Mouse (Mus musculus): ENCODE results near the gene Gamt. TPM values are rescaled to one million over a fixed set of nuclear protein-coding genes. Genes with fewer than 3 reads are reported as not detected.

Gamt gene
- polyA plus RNA-seq, 1 experiment from 2014 or later: 33.6 TPM

DNA sequence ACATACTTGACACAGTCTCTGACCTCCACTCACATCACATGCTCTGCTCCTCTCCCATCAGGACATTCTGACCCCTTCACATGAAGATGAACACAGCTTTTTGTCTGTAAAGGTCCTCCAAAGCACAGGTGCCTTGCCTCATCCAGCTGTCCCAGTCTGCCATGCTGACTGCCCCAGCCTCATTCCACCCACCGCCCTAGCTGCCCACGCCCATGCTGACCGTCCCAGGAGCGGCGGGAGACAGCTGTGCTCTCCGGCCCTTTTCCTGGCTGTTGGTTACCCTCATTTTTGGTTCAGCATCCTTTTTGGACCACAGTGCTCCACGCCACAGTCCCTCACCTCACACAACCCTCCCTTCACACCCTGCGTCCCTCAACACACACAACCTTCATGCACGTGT lies 17.6 kb upstream of the Gamt start:
- no peak overlapping the region for H3K4me3 ChIP-seq (ENCODE audit: low read length)
- H3K36me3 ChIP-seq (ENCODE audit: control insufficient read depth, insufficient read depth, low read length): peaks cover 92% of the 10 kb centered on the region
- no peak overlapping the region for H3K27ac ChIP-seq (ENCODE audit: low read depth, low read length)
- no peak overlapping the region for H3K4me2 ChIP-seq (replicated peaks; ENCODE audit: low read depth, low read length)
- no peak for ATAC-seq (ENCODE audit: low FRiP score, low TSS enrichment)
- no peak overlapping the region for H3K9ac ChIP-seq (ENCODE audit: low read depth, low read length)
- 92% methylated on average over 9 of the region's 9 CpGs for WGBS
- H3K4me1 ChIP-seq (ENCODE audit: control insufficient read depth, insufficient read depth, low read length): no peaks in the 10 kb centered on the region
- H3K27me3 ChIP-seq (ENCODE audit: control insufficient read depth, insufficient read depth, low read length): no peaks in the 10 kb centered on the region
- no peaks in the 10 kb centered on the region for H3K9me3 ChIP-seq (ENCODE audit: control insufficient read depth, low read length)

DNA sequence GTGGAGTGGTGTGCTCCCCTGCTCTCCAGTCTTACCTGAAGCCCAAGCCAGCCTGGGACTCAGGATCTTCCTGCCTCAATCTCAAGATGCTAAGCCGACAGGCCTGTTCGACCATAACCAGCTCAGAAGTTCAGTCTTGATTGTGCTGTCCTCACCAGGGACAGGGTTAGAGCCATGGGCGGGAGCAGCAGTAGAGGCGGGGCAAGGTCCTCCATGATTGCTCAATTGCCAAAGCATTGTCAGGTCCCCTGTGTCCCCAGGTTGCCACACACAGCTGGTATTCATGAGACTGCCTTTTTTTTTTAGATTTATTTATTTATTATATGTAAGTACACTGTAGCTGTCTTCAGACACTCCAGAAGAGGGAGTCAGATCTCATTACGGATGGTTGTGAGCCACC lies 15.4 kb upstream of the Gamt start:
- Histone ChIP-seq H3K9ac (ENCODE audit: low read depth, low read length) (no peak overlapping the region), H3K4me3 (ENCODE audit: low read length) (no peak overlapping the region), H3K27ac (ENCODE audit: low read depth, low read length) (no peak overlapping the region), H3K4me2 (replicated peaks; ENCODE audit: low read depth, low read length) (no peak overlapping the region), H3K27me3 (ENCODE audit: control insufficient read depth, insufficient read depth, low read length) (no peaks in the 10 kb centered on the region), H3K4me1 (ENCODE audit: control insufficient read depth, insufficient read depth, low read length) (no peaks in the 10 kb centered on the region), H3K9me3 (ENCODE audit: control insufficient read depth, low read length) (no peaks in the 10 kb centered on the region), H3K36me3 (ENCODE audit: control insufficient read depth, insufficient read depth, low read length) (peaks cover 80% of the 10 kb centered on the region)
- WGBS: 92% methylated on average over 4 of the region's 5 CpGs
- no peak for ATAC-seq (ENCODE audit: low FRiP score, low TSS enrichment)

DNA sequence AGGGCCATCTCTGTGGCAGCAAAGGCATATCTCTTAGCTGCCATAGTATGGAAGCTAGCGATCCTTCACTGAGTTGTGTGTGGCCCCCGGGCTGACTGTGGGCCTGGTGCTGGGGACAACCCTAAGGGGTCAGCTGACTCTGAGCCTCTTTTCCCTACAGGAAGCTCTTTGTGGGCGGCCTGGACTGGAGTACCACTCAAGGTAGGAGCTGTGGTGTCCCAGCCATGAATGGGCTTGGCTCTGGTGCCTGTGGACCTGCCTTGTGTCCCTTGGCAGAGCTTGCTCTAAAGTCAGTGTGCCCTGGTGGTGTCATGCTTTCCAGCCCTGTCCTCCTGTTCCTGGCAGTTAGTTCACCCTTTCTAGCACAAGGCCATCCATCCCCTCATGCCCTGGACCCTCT lies 13.0 kb upstream of the Gamt start:
- H3K9ac ChIP-seq (ENCODE audit: low read depth, low read length): no peak overlapping the region
- H3K9me3 ChIP-seq (ENCODE audit: control insufficient read depth, low read length): no peaks in the 10 kb centered on the region
- H3K4me1 ChIP-seq (ENCODE audit: control insufficient read depth, insufficient read depth, low read length): 0 out of 2 replicates have a peak, but pooled peaks cover 2% of the 10 kb centered on the region
- no peak overlapping the region for H3K4me3 ChIP-seq (ENCODE audit: low read length)
- WGBS: 80% methylated on average over 3 of the region's 3 CpGs
- 0 out of 2 replicates have a peak, but pooled peaks have one; percentile 5 for ATAC-seq (ENCODE audit: low FRiP score, low TSS enrichment)
- peaks cover 63% of the 10 kb centered on the region for H3K36me3 ChIP-seq (ENCODE audit: control insufficient read depth, insufficient read depth, low read length)
- no peak overlapping the region for H3K27ac ChIP-seq (ENCODE audit: low read depth, low read length)
- H3K4me2 ChIP-seq (replicated peaks; ENCODE audit: low read depth, low read length): no peak overlapping the region
- no peaks in the 10 kb centered on the region for H3K27me3 ChIP-seq (ENCODE audit: control insufficient read depth, insufficient read depth, low read length)

DNA sequence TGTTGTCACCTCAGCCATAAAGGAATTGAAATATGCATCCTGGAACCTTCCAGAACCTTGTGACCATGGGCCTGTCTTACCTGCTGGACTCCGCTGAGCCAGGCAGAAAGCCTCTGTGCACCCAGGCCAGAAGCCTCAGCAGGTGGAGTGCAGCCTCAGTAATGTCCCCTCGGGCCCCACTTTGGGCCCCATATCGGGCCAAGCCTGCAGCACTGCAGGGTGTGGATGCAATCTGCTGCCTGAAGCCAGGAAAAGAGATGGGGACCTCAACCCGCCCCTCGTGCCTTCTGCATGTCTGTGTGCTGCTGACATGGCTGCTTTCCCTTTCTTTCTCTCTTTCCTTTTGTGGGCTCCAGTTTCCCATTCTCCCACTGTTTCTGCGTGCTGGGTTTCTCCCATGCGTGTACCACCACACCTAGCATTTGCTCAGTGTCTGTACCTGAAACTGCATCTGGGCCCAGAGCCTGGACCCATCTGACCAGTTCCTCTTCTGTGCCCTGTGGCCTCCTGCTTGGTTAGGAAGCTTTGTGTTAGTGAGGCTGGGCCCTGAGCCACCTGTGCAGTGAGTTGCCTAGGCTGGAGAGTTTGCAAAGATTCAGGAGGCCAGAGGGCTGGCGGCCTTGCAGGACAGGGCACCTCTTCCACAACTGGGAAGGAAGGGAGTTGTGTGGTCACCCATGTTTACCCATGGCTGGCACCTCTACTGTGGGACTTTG lies 11.2 kb upstream of the Gamt start:
- peaks cover 56% of the 10 kb centered on the region for H3K36me3 ChIP-seq (ENCODE audit: control insufficient read depth, insufficient read depth, low read length)
- ATAC-seq (ENCODE audit: low FRiP score, low TSS enrichment): no peak
- no peak overlapping the region for H3K9ac ChIP-seq (ENCODE audit: low read depth, low read length)
- H3K4me1 ChIP-seq (ENCODE audit: control insufficient read depth, insufficient read depth, low read length): peaks cover 13% of the 10 kb centered on the region; the same call in 1 of the 2 replicates
- no peak overlapping the region for H3K27ac ChIP-seq (ENCODE audit: low read depth, low read length)
- H3K4me2 ChIP-seq (replicated peaks; ENCODE audit: low read depth, low read length): no peak overlapping the region
- H3K9me3 ChIP-seq (ENCODE audit: control insufficient read depth, low read length): no peaks in the 10 kb centered on the region
- no peak overlapping the region for H3K4me3 ChIP-seq (ENCODE audit: low read length)
- 90% methylated on average over 8 of the region's 8 CpGs for WGBS
- H3K27me3 ChIP-seq (ENCODE audit: control insufficient read depth, insufficient read depth, low read length): no peaks in the 10 kb centered on the region

DNA sequence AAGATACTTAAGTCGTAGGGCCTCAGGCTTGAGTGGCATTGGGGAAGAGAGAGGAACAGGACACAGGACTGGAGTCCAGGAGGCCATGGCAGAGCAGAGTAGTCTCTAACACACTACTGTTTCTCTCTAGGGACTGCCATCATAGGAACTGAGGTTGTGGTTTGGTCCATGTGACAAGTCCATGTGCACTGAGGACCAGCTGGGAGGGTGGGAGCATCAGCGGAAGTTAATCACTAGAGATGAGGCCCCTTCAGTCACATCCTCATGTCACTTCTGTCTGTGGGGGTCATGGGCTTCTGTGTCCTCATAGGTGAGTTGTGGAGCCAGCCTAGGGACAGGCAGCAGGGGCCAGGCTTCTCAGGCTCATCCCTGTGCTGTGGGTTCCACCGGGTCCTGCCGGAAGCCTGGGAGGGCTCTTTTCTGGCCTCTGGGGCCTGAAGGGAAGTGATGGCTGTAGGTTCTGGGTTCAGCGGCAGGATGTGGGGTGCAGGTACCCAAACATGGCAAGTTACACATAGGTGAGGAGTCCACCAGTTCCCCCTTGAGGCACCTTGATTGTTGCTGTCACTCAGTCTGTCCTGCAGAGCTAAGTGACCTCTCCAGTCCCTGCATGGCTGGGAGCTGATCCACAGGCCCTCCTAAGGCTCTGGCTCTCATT lies 10.5 kb upstream of the Gamt start:
- no peak overlapping the region for H3K9ac ChIP-seq (ENCODE audit: low read depth, low read length)
- WGBS: 83% methylated on average over 5 of the region's 5 CpGs

DNA sequence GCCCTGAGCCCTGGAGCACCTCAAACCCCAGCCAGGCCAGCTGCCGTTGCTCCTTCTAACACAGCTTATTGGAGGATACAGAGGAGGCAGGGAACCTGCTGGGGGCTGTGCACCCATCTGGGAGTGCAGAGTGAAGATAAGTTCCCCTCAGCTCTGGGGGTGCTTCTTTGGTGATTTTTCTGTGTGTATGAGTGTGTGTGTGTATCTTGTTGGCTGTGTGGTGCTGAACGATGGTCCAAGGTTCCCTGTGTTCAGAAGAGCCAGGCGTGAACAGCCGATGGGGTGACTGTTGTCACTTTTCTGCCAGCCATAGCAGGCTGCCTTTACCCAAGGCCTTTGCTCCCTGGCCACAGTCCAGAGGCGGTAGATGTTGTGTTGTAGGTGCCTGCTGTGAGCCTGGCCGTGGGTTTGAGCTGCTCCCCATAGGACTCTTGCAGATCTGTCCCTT lies 9.9 kb upstream of the Gamt start:
- Histone ChIP-seq H3K27ac (ENCODE audit: low read depth, low read length) (no peak overlapping the region), H3K36me3 (ENCODE audit: control insufficient read depth, insufficient read depth, low read length) (peaks cover 46% of the 10 kb centered on the region), H3K4me2 (replicated peaks; ENCODE audit: low read depth, low read length) (no peak overlapping the region), H3K9me3 (ENCODE audit: control insufficient read depth, low read length) (no peaks in the 10 kb centered on the region), H3K9ac (ENCODE audit: low read depth, low read length) (no peak overlapping the region), H3K4me1 (ENCODE audit: control insufficient read depth, insufficient read depth, low read length) (peaks cover 25% of the 10 kb centered on the region), H3K27me3 (ENCODE audit: control insufficient read depth, insufficient read depth, low read length) (no peaks in the 10 kb centered on the region), H3K4me3 (ENCODE audit: low read length) (no peak overlapping the region)
- no peak for ATAC-seq (ENCODE audit: low FRiP score, low TSS enrichment)
- WGBS: 79% methylated on average over 6 of the region's 6 CpGs

More for the DNA sequence above, 10.5 kb upstream of the Gamt start:
- Histone ChIP-seq H3K36me3 (ENCODE audit: control insufficient read depth, insufficient read depth, low read length) (peaks cover 52% of the 10 kb centered on the region), H3K27ac (ENCODE audit: low read depth, low read length) (no peak overlapping the region), H3K4me2 (replicated peaks; ENCODE audit: low read depth, low read length) (no peak overlapping the region), H3K27me3 (ENCODE audit: control insufficient read depth, insufficient read depth, low read length) (no peaks in the 10 kb centered on the region), H3K4me1 (ENCODE audit: control insufficient read depth, insufficient read depth, low read length) (peaks cover 20% of the 10 kb centered on the region), H3K4me3 (ENCODE audit: low read length) (no peak overlapping the region), H3K9me3 (ENCODE audit: control insufficient read depth, low read length) (no peaks in the 10 kb centered on the region)
- ATAC-seq (ENCODE audit: low FRiP score, low TSS enrichment): no peak

DNA sequence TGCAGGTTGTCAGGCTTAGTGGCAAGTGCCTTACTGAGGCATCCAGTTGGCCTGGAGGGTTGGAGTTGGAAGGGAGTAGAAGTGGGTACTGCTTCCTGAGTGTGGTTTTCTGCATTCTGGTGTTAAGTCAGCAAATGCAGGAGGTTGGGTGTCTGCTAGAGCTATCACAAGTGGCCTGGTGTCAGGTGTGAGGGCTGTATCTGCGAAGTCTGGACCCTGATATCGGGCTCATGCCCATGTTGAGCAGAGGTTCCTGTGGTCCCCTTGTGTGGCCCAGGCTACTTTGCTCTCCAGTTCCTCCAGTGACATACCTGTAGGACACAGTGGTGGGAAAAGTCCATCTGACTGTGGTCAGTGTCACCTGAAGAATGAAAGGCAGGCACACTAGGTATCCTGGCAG lies 9.3 kb upstream of the Gamt start:
- Histone ChIP-seq H3K9me3 (ENCODE audit: control insufficient read depth, low read length) (no peaks in the 10 kb centered on the region), H3K4me2 (replicated peaks; ENCODE audit: low read depth, low read length) (no peak overlapping the region), H3K4me1 (ENCODE audit: control insufficient read depth, insufficient read depth, low read length) (peaks cover 28% of the 10 kb centered on the region), H3K27me3 (ENCODE audit: control insufficient read depth, insufficient read depth, low read length) (no peaks in the 10 kb centered on the region), H3K4me3 (ENCODE audit: low read length) (no peak overlapping the region), H3K36me3 (ENCODE audit: control insufficient read depth, insufficient read depth, low read length) (peaks cover 43% of the 10 kb centered on the region), H3K9ac (ENCODE audit: low read depth, low read length) (no peak overlapping the region), H3K27ac (ENCODE audit: low read depth, low read length) (no peak overlapping the region)
- 98% methylated on average over 2 of the region's 2 CpGs for WGBS
- no peak for ATAC-seq (ENCODE audit: low FRiP score, low TSS enrichment)

DNA sequence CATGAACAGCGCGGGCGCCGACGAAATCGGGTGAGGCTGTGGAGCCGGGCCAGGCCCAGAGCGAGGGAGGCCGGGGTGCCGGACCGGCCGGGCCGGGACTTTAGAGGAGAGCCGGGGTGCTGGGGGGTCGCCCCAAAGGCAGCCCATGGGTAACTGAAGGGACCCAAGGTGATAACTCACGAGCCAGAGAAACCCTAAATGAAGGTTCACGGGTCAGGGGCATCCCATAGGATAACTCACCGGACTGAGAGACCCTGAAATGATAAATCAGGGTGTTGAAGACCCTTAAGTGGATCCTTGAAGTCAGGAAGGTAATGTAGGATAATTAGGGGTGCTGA lies 4.3 kb upstream of the Gamt start:
- peaks cover 38% of the 10 kb centered on the region for H3K4me1 ChIP-seq (ENCODE audit: control insufficient read depth, insufficient read depth, low read length)
- peak overlapping the region; percentile 39 for H3K27ac ChIP-seq (ENCODE audit: low read depth, low read length)
- H3K9me3 ChIP-seq (ENCODE audit: control insufficient read depth, low read length): no peaks in the 10 kb centered on the region
- WGBS: 0% methylated on average over 18 of the region's 18 CpGs
- H3K36me3 ChIP-seq (ENCODE audit: control insufficient read depth, insufficient read depth, low read length): peaks cover 15% of the 10 kb centered on the region
- peak overlapping the region; percentile 59 for H3K4me2 ChIP-seq (replicated peaks; ENCODE audit: low read depth, low read length)
- peak overlapping the region; percentile 82 for H3K4me3 ChIP-seq (ENCODE audit: low read length)
- no peak for ATAC-seq (ENCODE audit: low FRiP score, low TSS enrichment)
- H3K9ac ChIP-seq (ENCODE audit: low read depth, low read length): peak overlapping the region; percentile 97
- no peaks in the 10 kb centered on the region for H3K27me3 ChIP-seq (ENCODE audit: control insufficient read depth, insufficient read depth, low read length)

All from kidney, embryonic 14.5 days (tissue).